Mouse (Mus musculus): Measurements from ENCODE around the gene Ikzf5. TPM values are rescaled to one million over a fixed set of nuclear protein-coding genes. Genes with fewer than 3 reads are reported as not detected.
"Not testable (repeated sequence)": the region's sequence is repeated elsewhere in the genome, so short reads cannot be mapped to it uniquely, and the experiment has no call there.

Ikzf5 gene
- polyA plus RNA-seq (2016; fragmentation: Nextera tagmentation; extraction: Ambion mirVana) = 18.0 and 19.3 TPM in 2 replicates

DNA sequence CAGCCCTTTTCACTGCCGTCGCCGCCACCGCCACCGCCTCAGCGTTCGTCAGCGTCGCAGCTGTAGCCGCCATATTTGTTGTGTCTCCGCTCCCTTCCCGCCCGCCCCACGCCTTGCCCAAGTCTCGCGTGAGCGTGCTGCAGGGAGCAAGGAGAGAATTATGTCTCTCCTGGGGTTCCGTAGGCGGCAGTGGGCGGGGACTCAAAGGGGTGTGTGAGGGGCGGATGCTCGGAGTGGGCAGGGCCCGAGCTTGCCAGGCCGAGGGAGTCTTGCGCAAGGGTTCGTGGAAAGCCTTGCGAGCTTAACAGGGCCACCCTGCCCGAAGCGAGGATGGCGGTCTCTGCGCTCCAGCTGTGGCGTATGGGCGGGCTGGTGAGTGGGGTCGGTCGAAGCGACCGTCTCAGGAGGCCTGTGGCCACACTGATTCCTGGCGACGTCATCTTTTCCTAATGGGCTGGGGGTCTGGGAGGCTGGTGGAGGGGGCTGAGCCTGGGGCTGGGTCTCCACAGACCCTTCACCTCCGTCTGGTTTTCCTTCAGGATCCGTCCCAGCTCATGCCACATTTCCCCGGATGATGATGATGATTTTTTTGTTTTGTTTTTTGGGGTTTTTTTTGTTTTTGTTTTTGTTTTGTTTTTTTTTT, at the start of gene Ikzf5, which contains the start of gene Acadsb:
Ikzf5 (minus strand) TSS at position 106 of the 643 bp plus-strand sequence.
Acadsb (plus strand) TSS at position 186 of the 643 bp plus-strand sequence.
- Histone ChIP-seq H3K9ac (replicated peaks) (peak within 1 kb of the TSS; percentile 94), H3K4me1 (replicated peaks) (peaks cover 29% of the 10 kb centered on the region), H3K4me3 (replicated peaks) (peak within 1 kb of the TSS; percentile 92), H3K4me2 (peak within 1 kb of the TSS; percentile 70), H3K36me3 (no peaks in the 10 kb centered on the region), H3K27ac (peak within 1 kb of the TSS; percentile 78), H3K27me3 (no peaks in the 10 kb centered on the region), H3K9me3 (no peaks in the 10 kb centered on the region)
- under 1% methylated on average over 42 of the region's 42 CpGs for WGBS
- peak; percentile 96 for ATAC-seq (ENCODE audit: insufficient number of reproducible peaks, insufficient read depth, low FRiP score, low TSS enrichment, low read depth)

DNA sequence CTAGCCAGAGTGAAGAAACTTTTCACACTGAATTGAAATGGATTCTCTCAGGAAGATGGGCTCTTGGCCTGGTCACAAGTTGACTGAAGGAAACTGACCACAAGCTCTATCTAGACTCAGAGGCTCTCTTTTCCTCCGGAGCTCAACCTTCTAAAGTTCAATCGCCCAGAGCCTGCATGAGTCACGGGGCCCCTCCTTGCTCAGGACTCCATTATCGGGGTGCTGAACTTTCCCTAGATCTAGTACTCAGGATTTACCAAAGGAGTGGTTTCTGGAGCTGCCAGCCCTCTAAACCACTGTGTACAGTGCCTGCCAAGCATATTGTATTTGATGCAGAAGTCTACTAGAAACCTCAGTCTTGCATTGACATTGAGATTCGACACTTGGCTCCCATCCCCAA, 46.4 kb upstream of the Ikzf5 start:
- Histone ChIP-seq H3K27ac (no peak overlapping the region), H3K4me1 (replicated peaks) (no peaks in the 10 kb centered on the region), H3K9ac (replicated peaks) (no peak overlapping the region), H3K27me3 (no peaks in the 10 kb centered on the region), H3K36me3 (no peaks in the 10 kb centered on the region), H3K4me2 (no peak overlapping the region), H3K9me3 (no peaks in the 10 kb centered on the region), H3K4me3 (replicated peaks) (no peak overlapping the region)
- WGBS = 85% methylated on average over 5 of the region's 5 CpGs
- ATAC-seq (ENCODE audit: insufficient number of reproducible peaks, insufficient read depth, low FRiP score, low TSS enrichment, low read depth) = no peak

DNA sequence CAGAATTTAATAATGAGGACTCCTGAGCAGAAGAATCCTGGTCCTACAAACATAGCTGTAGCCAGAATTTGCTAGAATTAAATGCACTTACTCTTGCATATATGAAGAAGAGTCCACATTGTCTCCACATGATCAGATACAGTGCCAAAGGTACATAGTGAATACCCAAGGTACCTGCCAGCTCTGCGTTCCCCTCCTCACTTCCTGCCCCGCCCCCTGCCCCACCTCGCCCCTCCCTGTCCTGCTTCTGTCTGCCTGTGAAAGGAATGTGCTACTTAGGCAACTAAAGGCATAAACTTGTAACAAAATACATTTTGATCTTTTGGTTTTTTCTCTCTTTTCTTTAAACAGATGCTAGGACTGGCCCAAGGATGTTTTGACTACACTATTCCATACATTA, 26.7 kb upstream of the Ikzf5 start:
- Histone ChIP-seq H3K36me3 (peaks cover 6% of the 10 kb centered on the region), H3K4me2 (no peak overlapping the region), H3K9me3 (no peaks in the 10 kb centered on the region), H3K27ac (no peak overlapping the region), H3K27me3 (no peaks in the 10 kb centered on the region), H3K9ac (replicated peaks) (no peak overlapping the region), H3K4me3 (replicated peaks) (no peak overlapping the region), H3K4me1 (replicated peaks) (no peaks in the 10 kb centered on the region)
- no peak for ATAC-seq (ENCODE audit: insufficient number of reproducible peaks, insufficient read depth, low FRiP score, low TSS enrichment, low read depth)
- WGBS = 48% methylated on average over 3 of the region's 3 CpGs

DNA sequence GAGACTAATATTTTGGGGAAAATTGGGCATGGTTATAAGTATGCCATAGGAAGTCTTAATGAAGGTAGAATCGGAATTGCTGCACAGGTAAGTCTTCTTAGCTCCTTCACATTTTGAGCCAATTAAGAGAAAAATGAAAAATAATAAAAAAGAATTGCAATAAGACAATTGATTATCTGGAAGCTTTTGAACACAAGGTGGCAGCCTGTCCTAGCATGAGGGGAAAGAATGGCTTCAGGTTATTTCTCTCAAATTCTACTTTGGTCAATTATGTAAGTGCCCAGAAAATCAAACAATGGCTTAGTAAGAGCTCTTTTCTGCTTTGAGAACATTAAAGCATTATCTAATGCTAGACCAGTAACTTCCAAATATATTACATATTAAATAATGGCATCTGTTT, 24.0 kb upstream of the Ikzf5 start:
- no peaks in the 10 kb centered on the region for H3K9me3 ChIP-seq
- ATAC-seq (ENCODE audit: insufficient number of reproducible peaks, insufficient read depth, low FRiP score, low TSS enrichment, low read depth) = no peak
- no peak overlapping the region for H3K9ac ChIP-seq (replicated peaks)
- WGBS = 91% methylated on average over 1 of the region's 1 CpGs
- H3K27ac ChIP-seq = no peak overlapping the region
- H3K4me3 ChIP-seq (replicated peaks) = no peak overlapping the region
- peaks cover 16% of the 10 kb centered on the region for H3K36me3 ChIP-seq
- no peaks in the 10 kb centered on the region for H3K27me3 ChIP-seq
- no peak overlapping the region for H3K4me2 ChIP-seq
- no peaks in the 10 kb centered on the region for H3K4me1 ChIP-seq (replicated peaks)

DNA sequence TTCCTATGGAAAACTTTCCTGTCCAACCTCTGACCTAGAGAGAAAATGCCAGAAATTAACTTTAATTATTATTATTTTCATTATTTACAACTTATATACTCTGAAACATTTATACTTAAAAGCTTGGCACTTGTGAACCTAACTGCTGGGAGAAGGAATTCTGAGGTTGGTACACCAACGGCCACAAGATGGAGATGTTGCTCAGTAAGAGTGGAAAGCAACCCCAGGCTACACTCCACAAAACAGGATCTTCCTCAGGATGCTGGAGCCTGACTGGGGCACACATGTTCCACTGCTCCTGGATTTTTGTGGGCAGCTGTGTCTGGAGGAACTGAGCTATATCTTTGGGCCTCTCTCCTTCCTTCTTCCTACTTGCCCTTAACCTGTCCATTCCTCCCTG, 21.9 kb upstream of the Ikzf5 start:
- Histone ChIP-seq H3K9me3 (no peaks in the 10 kb centered on the region), H3K4me2 (no peak overlapping the region), H3K4me1 (replicated peaks) (no peaks in the 10 kb centered on the region), H3K4me3 (replicated peaks) (no peak overlapping the region), H3K36me3 (peaks cover 25% of the 10 kb centered on the region), H3K27ac (no peak overlapping the region), H3K9ac (replicated peaks) (no peak overlapping the region), H3K27me3 (no peaks in the 10 kb centered on the region)
- no peak for ATAC-seq (ENCODE audit: insufficient number of reproducible peaks, insufficient read depth, low FRiP score, low TSS enrichment, low read depth)
- 23% methylated on average over 1 of the region's 1 CpGs for WGBS

DNA sequence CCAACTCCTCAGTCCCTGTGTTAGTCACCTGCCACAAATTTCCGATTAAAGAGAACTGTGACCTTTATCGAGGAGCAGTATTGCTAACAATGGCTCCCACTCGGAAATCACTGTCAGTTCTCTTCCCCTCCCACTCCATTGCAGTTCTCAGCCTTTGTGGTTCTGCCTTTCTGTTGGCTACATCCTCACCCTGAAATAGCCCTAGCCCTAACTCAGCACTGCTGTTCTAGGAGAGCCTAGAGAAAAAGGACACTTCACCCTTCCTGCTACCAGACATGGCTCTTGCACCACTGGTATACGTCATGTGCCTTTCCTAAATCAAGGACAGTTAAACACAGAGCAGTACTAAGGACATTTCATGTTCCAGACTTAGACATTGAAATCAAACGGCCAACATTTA, 17.0 kb upstream of the Ikzf5 start:
- H3K9ac ChIP-seq (replicated peaks) = no peak overlapping the region
- no peaks in the 10 kb centered on the region for H3K27me3 ChIP-seq
- no peak for ATAC-seq (ENCODE audit: insufficient number of reproducible peaks, insufficient read depth, low FRiP score, low TSS enrichment, low read depth)
- H3K36me3 ChIP-seq = peaks cover 29% of the 10 kb centered on the region
- H3K27ac ChIP-seq = no peak overlapping the region
- H3K4me3 ChIP-seq (replicated peaks) = no peak overlapping the region
- 0 out of 2 replicates have a peak, but pooled peaks cover 5% of the 10 kb centered on the region for H3K9me3 ChIP-seq
- WGBS = 82% methylated on average over 5 of the region's 5 CpGs
- H3K4me1 ChIP-seq (replicated peaks) = no peaks in the 10 kb centered on the region
- H3K4me2 ChIP-seq = no peak overlapping the region

DNA sequence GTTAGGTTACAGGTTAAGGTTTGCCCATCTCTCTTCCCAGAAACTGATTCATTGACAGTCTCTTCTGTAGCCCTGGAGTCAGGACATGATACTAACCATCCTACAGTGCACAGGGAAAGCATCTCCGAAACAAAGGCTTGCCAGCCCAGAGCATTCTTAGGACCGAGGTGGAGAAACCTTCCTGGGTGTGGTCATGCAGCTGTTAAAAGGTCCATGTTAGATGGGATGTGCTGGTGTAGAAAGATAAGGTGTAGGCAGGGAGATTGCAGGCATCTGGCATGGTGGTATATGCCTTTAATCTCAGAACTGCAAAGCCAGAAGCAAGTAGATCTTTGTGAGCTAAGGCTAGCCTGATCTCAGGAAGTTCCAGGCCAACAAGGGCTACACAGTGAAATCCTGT, 14.6 kb upstream of the Ikzf5 start:
- WGBS = 86% methylated on average over 2 of the region's 2 CpGs
- H3K36me3 ChIP-seq = peaks cover 19% of the 10 kb centered on the region
- no peak for ATAC-seq (ENCODE audit: insufficient number of reproducible peaks, insufficient read depth, low FRiP score, low TSS enrichment, low read depth)

DNA sequence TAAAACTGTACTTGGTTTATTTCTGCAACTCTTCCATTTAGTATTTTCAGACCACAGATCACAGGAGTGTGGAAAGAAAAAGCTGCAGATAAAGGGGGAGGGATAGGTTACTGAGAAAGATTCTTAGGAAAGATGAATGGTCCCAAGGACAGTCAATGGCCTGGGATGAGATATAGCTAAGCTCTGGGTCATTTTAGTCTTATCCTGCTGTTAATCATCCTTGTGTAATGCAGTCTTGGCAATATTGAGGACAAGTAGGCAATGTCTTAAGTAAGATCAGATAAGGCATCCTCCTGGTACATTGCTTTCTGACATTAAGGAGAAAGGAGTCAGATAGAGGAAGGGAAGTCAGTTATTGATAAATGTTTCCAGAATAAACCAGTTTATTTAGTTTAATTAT, 7.3 kb upstream of the Ikzf5 start:
- Histone ChIP-seq H3K9ac (replicated peaks) (no peak overlapping the region), H3K9me3 (no peaks in the 10 kb centered on the region), H3K36me3 (no peaks in the 10 kb centered on the region), H3K27ac (no peak overlapping the region), H3K4me2 (no peak overlapping the region), H3K4me1 (replicated peaks) (0 out of 2 replicates have a peak, but pooled peaks cover under 1% of the 10 kb centered on the region), H3K27me3 (no peaks in the 10 kb centered on the region), H3K4me3 (replicated peaks) (no peak overlapping the region)
- ATAC-seq (ENCODE audit: insufficient number of reproducible peaks, insufficient read depth, low FRiP score, low TSS enrichment, low read depth) = no peak

More for the DNA sequence above, 14.6 kb upstream of the Ikzf5 start:
- H3K9ac ChIP-seq (replicated peaks) = no peak overlapping the region
- H3K27ac ChIP-seq = no peak overlapping the region
- no peak overlapping the region for H3K4me2 ChIP-seq
- H3K4me1 ChIP-seq (replicated peaks) = no peaks in the 10 kb centered on the region
- H3K27me3 ChIP-seq = no peaks in the 10 kb centered on the region
- 0 out of 2 replicates have a peak, but pooled peaks cover 5% of the 10 kb centered on the region for H3K9me3 ChIP-seq
- no peak overlapping the region for H3K4me3 ChIP-seq (replicated peaks)

DNA sequence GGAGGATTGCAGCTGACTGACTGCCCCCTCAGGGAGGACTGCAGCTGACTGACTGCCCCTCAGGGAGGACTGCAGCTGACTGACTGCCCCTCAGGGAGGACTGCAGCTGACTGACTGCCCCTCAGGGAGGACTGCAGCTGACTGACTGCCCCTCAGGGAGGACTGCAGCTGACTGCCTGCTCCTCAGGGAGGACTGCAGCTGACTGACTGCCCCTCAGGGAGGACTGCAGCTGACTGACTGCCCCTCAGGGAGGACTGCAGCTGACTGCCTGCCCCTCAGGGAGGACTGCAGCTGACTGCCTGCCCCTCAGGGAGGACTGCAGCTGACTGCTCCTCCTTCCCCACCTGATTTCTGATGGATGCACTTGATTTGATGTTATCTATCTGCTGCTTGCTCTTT, 6.4 kb upstream of the Ikzf5 start:
- not testable (repeated sequence) for H3K4me2 ChIP-seq; H3K27ac ChIP-seq; H3K4me3 ChIP-seq (replicated peaks); ATAC-seq (ENCODE audit: insufficient number of reproducible peaks, insufficient read depth, low FRiP score, low TSS enrichment, low read depth); H3K36me3 ChIP-seq; H3K9me3 ChIP-seq; H3K4me1 ChIP-seq (replicated peaks); H3K9ac ChIP-seq (replicated peaks); H3K27me3 ChIP-seq

DNA sequence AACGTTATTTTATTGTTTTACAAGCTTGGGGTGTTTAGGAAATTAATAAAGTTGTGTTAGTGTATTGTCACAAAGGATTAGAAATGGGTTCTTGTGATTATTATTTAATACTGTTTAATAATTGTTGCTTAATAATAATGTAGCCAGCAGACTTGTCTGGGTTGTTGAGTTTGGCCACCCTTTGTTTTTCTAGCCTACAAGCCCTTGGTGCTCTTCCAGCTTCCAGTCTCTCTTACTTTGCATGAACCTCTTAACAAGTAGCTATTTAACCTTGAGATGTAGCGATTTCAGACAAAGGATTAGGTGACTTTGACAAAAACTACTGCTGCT, 1.6 kb upstream of the Ikzf5 start:
- WGBS = 37% methylated on average over 2 of the region's 2 CpGs
- no peaks in the 10 kb centered on the region for H3K36me3 ChIP-seq
- H3K4me2 ChIP-seq = peak overlapping the region; percentile 70
- H3K27ac ChIP-seq = no peak overlapping the region
- no peaks in the 10 kb centered on the region for H3K27me3 ChIP-seq
- H3K4me1 ChIP-seq (replicated peaks) = peaks cover 29% of the 10 kb centered on the region
- H3K9me3 ChIP-seq = no peaks in the 10 kb centered on the region
- peak overlapping the region; percentile 92 for H3K4me3 ChIP-seq (replicated peaks)
- ATAC-seq (ENCODE audit: insufficient number of reproducible peaks, insufficient read depth, low FRiP score, low TSS enrichment, low read depth) = no peak
- H3K9ac ChIP-seq (replicated peaks) = no peak overlapping the region

DNA sequence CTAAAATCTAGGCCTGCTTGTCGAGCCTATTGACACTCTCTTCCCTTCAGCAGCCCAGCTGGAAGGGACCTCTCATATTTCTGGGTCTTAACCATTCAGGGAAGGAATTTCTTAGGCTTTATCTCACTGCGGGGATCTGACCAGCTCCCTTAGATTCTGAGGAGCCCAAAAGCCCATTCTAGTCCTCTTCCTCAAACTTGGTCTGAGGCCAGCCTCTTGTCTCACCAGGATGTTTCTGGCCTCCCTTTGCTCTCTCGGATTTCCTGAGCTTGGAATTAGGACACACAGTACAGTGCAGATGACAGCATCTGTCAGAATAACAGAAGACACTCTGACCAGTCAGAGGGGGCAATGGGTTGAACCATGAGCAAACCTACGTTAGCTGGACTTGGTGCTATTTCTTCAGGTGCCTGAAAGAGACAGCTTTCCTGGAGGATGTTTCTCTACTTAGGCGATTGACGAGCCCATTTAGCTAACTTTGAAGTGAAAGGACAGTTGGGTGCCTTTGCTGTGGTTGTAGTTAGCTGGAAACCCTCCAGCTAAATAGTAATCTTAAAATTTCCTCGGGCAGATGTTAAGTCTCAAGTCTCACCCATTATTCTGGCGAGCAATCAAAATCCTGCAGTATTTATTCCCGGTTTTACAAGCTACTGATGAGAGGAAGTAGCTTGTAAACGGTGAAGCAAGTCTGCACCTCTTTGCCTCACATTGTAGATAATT, 1.1 kb upstream of the Ikzf5 start:
- no peak overlapping the region; the same call in 1 of the 2 replicates for H3K9ac ChIP-seq (replicated peaks)
- H3K4me1 ChIP-seq (replicated peaks) = peaks cover 29% of the 10 kb centered on the region
- ATAC-seq (ENCODE audit: insufficient number of reproducible peaks, insufficient read depth, low FRiP score, low TSS enrichment, low read depth) = no peak
- H3K9me3 ChIP-seq = no peaks in the 10 kb centered on the region
- H3K4me2 ChIP-seq = peak overlapping the region; percentile 70
- peak overlapping the region; percentile 92 for H3K4me3 ChIP-seq (replicated peaks)
- 21% methylated on average over 10 of the region's 10 CpGs for WGBS
- H3K36me3 ChIP-seq = no peaks in the 10 kb centered on the region
- H3K27me3 ChIP-seq = no peaks in the 10 kb centered on the region
- no peak overlapping the region for H3K27ac ChIP-seq
